Mouse (Mus musculus): ENCODE data around the gene Olfr742. TPM values are rescaled to one million over a fixed set of nuclear protein-coding genes. Genes with fewer than 3 reads are reported as not detected.

The Olfr742 gene
- not detected in 2 replicates for polyA plus RNA-seq (2015; fragmentation: Nextera tagmentation; extraction: Ambion mirVana)

DNA sequence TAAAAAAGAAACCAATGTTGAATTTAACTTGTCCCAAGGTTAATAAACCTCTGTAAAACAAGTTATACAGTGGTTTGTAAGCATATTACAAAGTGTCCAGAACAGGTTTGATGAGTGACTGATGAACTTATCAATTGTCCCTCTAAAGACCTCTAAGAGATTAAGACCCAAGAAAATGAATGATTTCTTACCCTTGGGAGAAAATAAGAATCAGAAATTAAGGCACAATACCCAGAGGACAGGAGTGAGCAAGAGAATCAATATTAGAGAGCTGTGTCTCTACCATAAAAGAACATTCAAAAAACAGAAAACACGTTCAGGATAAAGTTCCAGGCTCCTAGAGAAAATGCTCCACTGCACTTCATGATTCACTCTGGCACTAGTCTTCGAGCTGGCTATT, at the start of gene Olfr742:
Gene Olfr742, plus strand, starts transcription at position 301 of the 400 bp plus-strand sequence.
- 42% methylated on average over 2 of the region's 2 CpGs for WGBS
- Histone ChIP-seq H3K36me3 (ENCODE audit: control insufficient read depth, insufficient read depth, low read length) (no peaks in the 10 kb centered on the region), H3K9ac (ENCODE audit: low read length) (no peak within 1 kb of the TSS), H3K4me2 (ENCODE audit: low read depth, low read length) (no peak within 1 kb of the TSS), H3K4me3 (ENCODE audit: low read length) (no peak within 1 kb of the TSS), H3K27ac (ENCODE audit: low read length) (no peak within 1 kb of the TSS), H3K9me3 (ENCODE audit: control insufficient read depth, low read length) (no peaks in the 10 kb centered on the region), H3K27me3 (ENCODE audit: control insufficient read depth, insufficient read depth, low read depth, low read length) (no peaks in the 10 kb centered on the region), H3K4me1 (replicated peaks; ENCODE audit: control insufficient read depth, insufficient read depth, low read length) (no peaks in the 10 kb centered on the region)
- no peak for ATAC-seq (ENCODE audit: low read depth)

DNA sequence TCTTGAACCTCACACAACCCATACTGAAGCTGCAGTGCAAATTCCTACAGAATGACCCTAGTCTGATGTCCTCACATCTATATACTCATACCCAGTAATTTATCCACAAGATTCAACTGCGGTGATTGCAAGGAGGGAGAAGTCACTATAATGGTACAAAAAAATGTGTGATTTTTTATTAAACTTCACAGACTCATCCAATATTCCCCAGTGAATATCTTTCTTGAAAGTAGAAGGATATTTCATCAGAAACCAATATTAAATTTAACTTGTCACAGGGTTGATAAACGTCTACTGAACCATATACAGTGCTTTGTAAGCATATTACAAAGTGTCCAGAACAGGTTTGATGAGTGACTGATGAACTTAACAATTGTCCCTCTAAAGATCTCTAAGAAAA, 31.0 kb upstream of the Olfr742 start, which contains the start of gene Olfr741:
Gene Olfr741, plus strand, starts transcription at position 301 of the 400 bp plus-strand sequence.
- H3K4me3 ChIP-seq (ENCODE audit: low read length) = no peak within 1 kb of the TSS
- no peaks in the 10 kb centered on the region for H3K27me3 ChIP-seq (ENCODE audit: control insufficient read depth, insufficient read depth, low read depth, low read length)
- no peak for ATAC-seq (ENCODE audit: low read depth)
- no peak within 1 kb of the TSS for H3K27ac ChIP-seq (ENCODE audit: low read length)
- no peaks in the 10 kb centered on the region for H3K4me1 ChIP-seq (replicated peaks; ENCODE audit: control insufficient read depth, insufficient read depth, low read length)
- H3K4me2 ChIP-seq (ENCODE audit: low read depth, low read length) = no peak within 1 kb of the TSS
- no peak within 1 kb of the TSS for H3K9ac ChIP-seq (ENCODE audit: low read length)
- H3K9me3 ChIP-seq (ENCODE audit: control insufficient read depth, low read length) = no peaks in the 10 kb centered on the region
- no peaks in the 10 kb centered on the region for H3K36me3 ChIP-seq (ENCODE audit: control insufficient read depth, insufficient read depth, low read length)
- WGBS = 64% methylated on average over 2 of the region's 2 CpGs

DNA sequence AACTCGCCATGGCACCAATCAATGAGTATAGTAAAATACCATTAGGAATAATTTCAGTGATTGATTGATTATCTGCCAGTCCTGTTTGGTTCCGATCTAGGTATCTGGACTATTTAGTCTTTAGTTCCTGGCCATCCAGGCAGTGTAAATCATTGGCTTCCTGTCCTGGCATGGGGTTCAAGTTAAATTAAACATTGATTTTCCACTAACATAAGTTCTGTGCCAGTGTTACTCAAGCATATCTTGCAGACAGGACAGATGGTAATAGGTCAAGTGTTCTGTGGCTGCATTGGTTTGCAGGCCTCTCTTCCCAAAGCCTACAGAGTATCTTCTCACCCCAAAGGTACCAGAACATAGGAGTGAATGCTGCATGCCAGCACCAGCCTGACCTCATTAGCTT, 25.0 kb upstream of the Olfr742 start:
- H3K9ac ChIP-seq (ENCODE audit: low read length) = no peak overlapping the region
- no peak overlapping the region for H3K27ac ChIP-seq (ENCODE audit: low read length)
- no peaks in the 10 kb centered on the region for H3K4me1 ChIP-seq (replicated peaks; ENCODE audit: control insufficient read depth, insufficient read depth, low read length)
- WGBS = 62% methylated on average over 2 of the region's 2 CpGs
- ATAC-seq (ENCODE audit: low read depth) = no peak
- H3K27me3 ChIP-seq (ENCODE audit: control insufficient read depth, insufficient read depth, low read depth, low read length) = no peaks in the 10 kb centered on the region
- no peaks in the 10 kb centered on the region for H3K9me3 ChIP-seq (ENCODE audit: control insufficient read depth, low read length)
- no peaks in the 10 kb centered on the region for H3K36me3 ChIP-seq (ENCODE audit: control insufficient read depth, insufficient read depth, low read length)
- H3K4me3 ChIP-seq (ENCODE audit: low read length) = no peak overlapping the region
- H3K4me2 ChIP-seq (ENCODE audit: low read depth, low read length) = no peak overlapping the region

DNA sequence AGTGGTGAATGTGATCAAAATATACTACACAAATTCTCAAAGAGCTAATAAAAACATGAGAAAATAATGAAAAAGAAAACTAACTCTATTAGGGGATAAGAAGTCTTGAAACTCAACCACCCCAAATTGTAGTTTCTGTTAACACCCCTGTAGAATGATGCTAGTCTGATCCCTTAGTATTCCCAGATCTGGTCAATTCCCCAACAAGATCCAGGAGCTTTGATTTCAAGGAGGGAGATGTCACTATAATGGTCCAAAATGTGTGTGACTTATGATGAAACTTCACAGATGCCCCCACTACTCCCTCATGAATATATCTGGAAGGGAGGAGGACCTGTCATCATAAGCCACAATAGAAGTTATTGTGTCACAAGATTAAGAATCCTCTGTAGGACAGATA, 18.1 kb downstream of the Olfr742 start, which contains the start of gene Olfr743:
Gene Olfr743, plus strand, starts transcription at position 301 of the 400 bp plus-strand sequence.
- ATAC-seq (ENCODE audit: low read depth) = no peak
- Histone ChIP-seq H3K36me3 (ENCODE audit: control insufficient read depth, insufficient read depth, low read length) (no peaks in the 10 kb centered on the region), H3K4me2 (ENCODE audit: low read depth, low read length) (no peak within 1 kb of the TSS), H3K9me3 (ENCODE audit: control insufficient read depth, low read length) (no peaks in the 10 kb centered on the region; the same call in 1 of the 2 replicates), H3K4me3 (ENCODE audit: low read length) (no peak within 1 kb of the TSS), H3K27ac (ENCODE audit: low read length) (no peak within 1 kb of the TSS), H3K27me3 (ENCODE audit: control insufficient read depth, insufficient read depth, low read depth, low read length) (no peaks in the 10 kb centered on the region), H3K9ac (ENCODE audit: low read length) (no peak within 1 kb of the TSS), H3K4me1 (replicated peaks; ENCODE audit: control insufficient read depth, insufficient read depth, low read length) (no peaks in the 10 kb centered on the region)

DNA sequence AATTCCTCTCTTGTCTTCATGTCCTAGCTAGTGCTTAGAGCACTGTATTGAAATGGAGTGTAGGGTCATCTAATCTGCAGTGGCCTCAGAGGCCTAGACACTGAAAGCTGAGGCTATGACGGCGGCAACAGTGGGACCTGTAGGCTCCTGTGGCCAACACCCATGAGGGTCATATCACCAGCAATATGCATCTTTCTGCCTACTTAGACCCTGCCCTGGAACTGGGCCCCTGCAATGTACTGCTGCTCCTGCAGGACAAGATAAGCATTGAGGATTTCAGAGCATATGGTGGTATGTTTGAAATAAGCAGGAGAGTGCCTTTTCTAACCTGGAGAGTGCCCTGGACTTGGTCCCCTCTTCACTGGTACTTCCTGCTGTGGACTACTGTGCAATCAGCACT, 49.3 kb downstream of the Olfr742 start:
- Histone ChIP-seq H3K9me3 (ENCODE audit: control insufficient read depth, low read length) (no peaks in the 10 kb centered on the region; the same call in 1 of the 2 replicates), H3K9ac (ENCODE audit: low read length) (no peak overlapping the region), H3K4me2 (ENCODE audit: low read depth, low read length) (no peak overlapping the region), H3K27ac (ENCODE audit: low read length) (no peak overlapping the region), H3K4me3 (ENCODE audit: low read length) (no peak overlapping the region), H3K27me3 (ENCODE audit: control insufficient read depth, insufficient read depth, low read depth, low read length) (no peaks in the 10 kb centered on the region), H3K4me1 (replicated peaks; ENCODE audit: control insufficient read depth, insufficient read depth, low read length) (no peaks in the 10 kb centered on the region), H3K36me3 (ENCODE audit: control insufficient read depth, insufficient read depth, low read length) (no peaks in the 10 kb centered on the region)
- ATAC-seq (ENCODE audit: low read depth) = no peak
- 86% methylated on average over 2 of the region's 2 CpGs for WGBS

Other genes with a start within 250 kb of the Olfr742 start
- not detected in 2 replicates for gene Olfr732, start 219.4 kb upstream of the Olfr742 start, polyA plus RNA-seq (2015; fragmentation: Nextera tagmentation; extraction: Ambion mirVana)
- not detected in 2 replicates for gene Olfr733, start 202.1 kb upstream of the Olfr742 start, polyA plus RNA-seq (2015; fragmentation: Nextera tagmentation; extraction: Ambion mirVana)
- gene Olfr734, start 176.8 kb upstream of the Olfr742 start, polyA plus RNA-seq (2015; fragmentation: Nextera tagmentation; extraction: Ambion mirVana) = not detected in 2 replicates
- gene Olfr735, start 154.7 kb upstream of the Olfr742 start, polyA plus RNA-seq (2015; fragmentation: Nextera tagmentation; extraction: Ambion mirVana) = not detected in 2 replicates
- not detected in 2 replicates for gene Tlr11, start 145.7 kb upstream of the Olfr742 start, polyA plus RNA-seq (2015; fragmentation: Nextera tagmentation; extraction: Ambion mirVana)
- gene Olfr736, start 122.4 kb upstream of the Olfr742 start, polyA plus RNA-seq (2015; fragmentation: Nextera tagmentation; extraction: Ambion mirVana) = not detected in 2 replicates
- not detected in 2 replicates for gene Olfr738, start 96.0 kb upstream of the Olfr742 start, polyA plus RNA-seq (2015; fragmentation: Nextera tagmentation; extraction: Ambion mirVana)
- gene Olfr739, start 85.0 kb upstream of the Olfr742 start, polyA plus RNA-seq (2015; fragmentation: Nextera tagmentation; extraction: Ambion mirVana) = not detected in 2 replicates
- not detected in 2 replicates for gene Olfr740, start 58.1 kb upstream of the Olfr742 start, polyA plus RNA-seq (2015; fragmentation: Nextera tagmentation; extraction: Ambion mirVana)
- gene Olfr741, start 30.9 kb upstream of the Olfr742 start, polyA plus RNA-seq (2015; fragmentation: Nextera tagmentation; extraction: Ambion mirVana) = not detected in 2 replicates
- gene Olfr743, start 18.2 kb downstream of the Olfr742 start, polyA plus RNA-seq (2015; fragmentation: Nextera tagmentation; extraction: Ambion mirVana) = not detected in 2 replicates
- not detected in 2 replicates for gene Olfr744, start 111.3 kb downstream of the Olfr742 start, polyA plus RNA-seq (2015; fragmentation: Nextera tagmentation; extraction: Ambion mirVana)
- not detected in 2 replicates for gene Olfr745, start 135.8 kb downstream of the Olfr742 start, polyA plus RNA-seq (2015; fragmentation: Nextera tagmentation; extraction: Ambion mirVana)
- gene Olfr746, start 143.5 kb downstream of the Olfr742 start, polyA plus RNA-seq (2015; fragmentation: Nextera tagmentation; extraction: Ambion mirVana) = not detected in 2 replicates
- not detected in 2 replicates for gene Olfr747, start 189.6 kb downstream of the Olfr742 start, polyA plus RNA-seq (2015; fragmentation: Nextera tagmentation; extraction: Ambion mirVana)
- gene Olfr748, start 203.8 kb downstream of the Olfr742 start, polyA plus RNA-seq (2015; fragmentation: Nextera tagmentation; extraction: Ambion mirVana) = not detected in 2 replicates
- not detected in 2 replicates for gene Olfr749, start 241.5 kb downstream of the Olfr742 start, polyA plus RNA-seq (2015; fragmentation: Nextera tagmentation; extraction: Ambion mirVana)